Mouse (Mus musculus): Measurements from ENCODE around the gene Prdm5.

GRCm38 (mm10) chr6:65935566-65936281, 156.9 kb downstream of the Prdm5 start:
- TF ChIP-seq EP300 (IDR thresholded peaks at IDR 0.05; ENCODE audit: insufficient read depth, low read depth, low read length), result no peak
- TF ChIP-seq CTCF (IDR thresholded peaks at IDR 0.05; ENCODE audit: low read depth, low read length), result no peak
- TF ChIP-seq POLR2A (IDR thresholded peaks at IDR 0.05; ENCODE audit: insufficient read depth, low read length), result no peak

Measured in ES-Bruce4 (cell line).